Mouse (Mus musculus) forebrain, embryonic 13.5 days (tissue): ENCODE data around the gene Ube2o. TPM values are rescaled to one million over a fixed set of nuclear protein-coding genes. Genes with fewer than 3 reads are reported as not detected.
A peak's percentile ranks its signal among the peaks of the same experiment; 100 is the strongest.

Experiments
- ATAC-seq: fragments of 200-750 bp; cut with Nextera tagmentation; 2 replicates; pipeline ENCODE4 v1.8.0; 2017
- H3K27ac ChIP-seq: fragments of 300-500 bp; sonication (generic); 2 replicates; pipeline ENCODE4 v1.5.1; 2015; ENCODE audit warnings: inconsistent platforms, mild to moderate bottlenecking, moderate library complexity
- H3K27me3 ChIP-seq: fragments of 300-500 bp; sonication (generic); 2 replicates; pipeline ENCODE4 v1.6.1; 2015; ENCODE audit warnings: mild to moderate bottlenecking, inconsistent platforms
- H3K36me3 ChIP-seq: fragments of 300-500 bp; sonication (generic); 2 replicates; pipeline ENCODE4 v1.6.1; 2015; ENCODE audit warnings: mild to moderate bottlenecking, inconsistent platforms; ENCODE audit not compliant: poor library complexity, severe bottlenecking
- H3K4me1 ChIP-seq: fragments of 300-500 bp; sonication (generic); 2 replicates; pipeline ENCODE4 v1.6.1; 2015; ENCODE audit warnings: inconsistent platforms
- H3K4me2 ChIP-seq: fragments of 300-500 bp; sonication (generic); 2 replicates; pipeline ENCODE4 v1.6.1; 2015; ENCODE audit warnings: inconsistent platforms, mild to moderate bottlenecking, moderate library complexity
- H3K4me3 ChIP-seq: fragments of 300-500 bp; sonication (generic); 2 replicates; pipeline ENCODE4 v1.5.1; 2015; ENCODE audit warnings: mild to moderate bottlenecking, inconsistent platforms
- H3K9ac ChIP-seq: fragments of 300-500 bp; sonication (generic); 2 replicates; pipeline ENCODE4 v1.6.1; 2015; ENCODE audit warnings: mild to moderate bottlenecking, inconsistent platforms
- H3K9me3 ChIP-seq: fragments of 300-500 bp; sonication (generic); replicated peaks from 2 replicates; pipeline ENCODE4 v1.6.1; 2016; ENCODE audit warnings: inconsistent platforms
- WGBS: fragments of 180-500 bp; shearing (Covaris S2); methylation state at CpG from one replicate; pipeline ENCODE4 v1.1.7; 2015; 5-methylcytosine and 5-hydroxymethylcytosine counted together
- polyA plus RNA-seq: library from polyadenylated mRNA; unstranded; fragments of >200 nt; fragmentation: Nextera tagmentation; extraction: Ambion mirVana; gene quantifications from 2 replicates; pipeline ENCODE4 v1.2.1, GENCODE M21; 2015

Gene Ube2o
- polyA plus RNA-seq, 1 experiment from 2014 or later: 11.9 TPM

GRCm38 (mm10) chr11:116513531-116514038 is 67.7 kb downstream of the Ube2o start:
- 86% methylated on average over 4 of the region's 4 CpGs for WGBS
- Histone ChIP-seq H3K4me1 (0 out of 2 replicates have a peak, but pooled peaks cover 8% of the 10 kb centered on the region), H3K4me3 (no peak overlapping the region), H3K36me3 (no peaks in the 10 kb centered on the region), H3K27me3 (peaks cover 9% of the 10 kb centered on the region; the same call in 1 of the 2 replicates), H3K9me3 (no peaks in the 10 kb centered on the region; the same call in 1 of the 2 replicates), H3K4me2 (no peak overlapping the region), H3K9ac (no peak overlapping the region), H3K27ac (no peak overlapping the region)
- no peak for ATAC-seq

GRCm38 (mm10) chr11:116512987-116513386 is 68.3 kb downstream of the Ube2o start:
- no peaks in the 10 kb centered on the region for H3K36me3 ChIP-seq
- no peak for ATAC-seq
- H3K4me2 ChIP-seq: no peak overlapping the region
- no peak overlapping the region for H3K27ac ChIP-seq
- H3K9ac ChIP-seq: no peak overlapping the region
- no peak overlapping the region for H3K4me3 ChIP-seq
- no peaks in the 10 kb centered on the region; the same call in 1 of the 2 replicates for H3K9me3 ChIP-seq
- 81% methylated on average over 6 of the region's 6 CpGs for WGBS
- H3K4me1 ChIP-seq: 0 out of 2 replicates have a peak, but pooled peaks cover 8% of the 10 kb centered on the region
- H3K27me3 ChIP-seq: peaks cover 9% of the 10 kb centered on the region; the same call in 1 of the 2 replicates

- 95% methylated on average over 7 of the region's 7 CpGs for WGBS
- H3K27ac ChIP-seq: no peak overlapping the region
- H3K27me3 ChIP-seq: peaks cover 9% of the 10 kb centered on the region; the same call in 1 of the 2 replicates
- no peak overlapping the region for H3K4me3 ChIP-seq
- no peak overlapping the region for H3K9ac ChIP-seq
- H3K36me3 ChIP-seq: no peaks in the 10 kb centered on the region
- H3K4me1 ChIP-seq: 0 out of 2 replicates have a peak, but pooled peaks cover 8% of the 10 kb centered on the region
- H3K4me2 ChIP-seq: no peak overlapping the region
- no peak for ATAC-seq
- H3K9me3 ChIP-seq: no peaks in the 10 kb centered on the region; the same call in 1 of the 2 replicates
These were observed 69.1 kb downstream of the Ube2o start for GRCm38 (mm10) chr11:116512154-116512553.

GRCm38 (mm10) chr11:116511301-116511868 is 69.9 kb downstream of the Ube2o start:
- Histone ChIP-seq H3K27ac (no peak overlapping the region; the same call in 1 of the 2 replicates), H3K27me3 (peaks cover 9% of the 10 kb centered on the region; the same call in 1 of the 2 replicates), H3K9me3 (no peaks in the 10 kb centered on the region; the same call in 1 of the 2 replicates), H3K9ac (no peak overlapping the region), H3K36me3 (no peaks in the 10 kb centered on the region), H3K4me3 (no peak overlapping the region), H3K4me1 (0 out of 2 replicates have a peak, but pooled peaks cover 8% of the 10 kb centered on the region), H3K4me2 (no peak overlapping the region)
- ATAC-seq: no peak
- WGBS: 75% methylated on average over 7 of the region's 7 CpGs

- no peak overlapping the region for H3K4me2 ChIP-seq
- no peaks in the 10 kb centered on the region; the same call in 1 of the 2 replicates for H3K9me3 ChIP-seq
- H3K27me3 ChIP-seq: no peaks in the 10 kb centered on the region
- no peak overlapping the region for H3K27ac ChIP-seq
- no peaks in the 10 kb centered on the region for H3K36me3 ChIP-seq
- no peak overlapping the region for H3K9ac ChIP-seq
- no peak overlapping the region for H3K4me3 ChIP-seq
- H3K4me1 ChIP-seq: no peaks in the 10 kb centered on the region
- 74% methylated on average over 2 of the region's 2 CpGs for WGBS
- ATAC-seq: no peak
These were observed 72.6 kb downstream of the Ube2o start for GRCm38 (mm10) chr11:116508689-116509088.

- ATAC-seq: no peak
- H3K4me2 ChIP-seq: no peak overlapping the region
- WGBS: 85% methylated on average over 17 of the region's 17 CpGs
- no peak overlapping the region for H3K9ac ChIP-seq
- no peaks in the 10 kb centered on the region for H3K27me3 ChIP-seq
- H3K36me3 ChIP-seq: no peaks in the 10 kb centered on the region
- no peak overlapping the region for H3K4me3 ChIP-seq
- H3K9me3 ChIP-seq: no peaks in the 10 kb centered on the region; the same call in 1 of the 2 replicates
- no peaks in the 10 kb centered on the region for H3K4me1 ChIP-seq
- H3K27ac ChIP-seq: no peak overlapping the region
These were observed 74.9 kb downstream of the Ube2o start for GRCm38 (mm10) chr11:116506151-116506875.

GRCm38 (mm10) chr11:116505573-116505972 is 75.7 kb downstream of the Ube2o start:
- H3K4me1 ChIP-seq: no peaks in the 10 kb centered on the region
- no peaks in the 10 kb centered on the region for H3K27me3 ChIP-seq
- no peak overlapping the region for H3K9ac ChIP-seq
- H3K9me3 ChIP-seq: no peaks in the 10 kb centered on the region
- H3K4me3 ChIP-seq: no peak overlapping the region
- no peak overlapping the region for H3K4me2 ChIP-seq
- ATAC-seq: no peak
- 71% methylated on average over 5 of the region's 5 CpGs for WGBS
- no peaks in the 10 kb centered on the region for H3K36me3 ChIP-seq
- no peak overlapping the region for H3K27ac ChIP-seq

GRCm38 (mm10) chr11:116504516-116504915 is 76.7 kb downstream of the Ube2o start:
- Histone ChIP-seq H3K4me1 (no peaks in the 10 kb centered on the region), H3K9me3 (no peaks in the 10 kb centered on the region), H3K27ac (no peak overlapping the region), H3K27me3 (no peaks in the 10 kb centered on the region), H3K4me2 (no peak overlapping the region), H3K36me3 (no peaks in the 10 kb centered on the region), H3K4me3 (no peak overlapping the region), H3K9ac (no peak overlapping the region)
- WGBS: 88% methylated on average over 17 of the region's 17 CpGs
- ATAC-seq: no peak

GRCm38 (mm10) chr11:116501005-116501746 is 80.1 kb downstream of the Ube2o start:
- H3K4me1 ChIP-seq: 0 out of 2 replicates have a peak, but pooled peaks cover 3% of the 10 kb centered on the region
- no peaks in the 10 kb centered on the region for H3K27me3 ChIP-seq
- 23% methylated on average over 7 of the region's 7 CpGs for WGBS
- no peak overlapping the region for H3K4me2 ChIP-seq
- H3K9me3 ChIP-seq: no peaks in the 10 kb centered on the region
- ATAC-seq: peak; percentile 55
- no peak overlapping the region for H3K4me3 ChIP-seq
- no peak overlapping the region for H3K9ac ChIP-seq
- peak overlapping the region; percentile 55 for H3K27ac ChIP-seq
- H3K36me3 ChIP-seq: no peaks in the 10 kb centered on the region

- Histone ChIP-seq H3K36me3 (no peaks in the 10 kb centered on the region), H3K9me3 (no peaks in the 10 kb centered on the region), H3K4me3 (no peak overlapping the region), H3K27ac (no peak overlapping the region), H3K27me3 (no peaks in the 10 kb centered on the region), H3K9ac (no peak overlapping the region), H3K4me1 (peaks cover 12% of the 10 kb centered on the region; the same call in 1 of the 2 replicates), H3K4me2 (peak overlapping the region; percentile 46; the same call in 1 of the 2 replicates)
- WGBS: 49% methylated on average over 6 of the region's 6 CpGs
- no peak for ATAC-seq
These were observed 82.2 kb downstream of the Ube2o start for GRCm38 (mm10) chr11:116499018-116499417.

GRCm38 (mm10) chr11:116498596-116498995 is 82.7 kb downstream of the Ube2o start:
- 35% methylated on average over 33 of the region's 34 CpGs for WGBS
- Histone ChIP-seq H3K4me2 (peak overlapping the region; percentile 46), H3K36me3 (no peaks in the 10 kb centered on the region), H3K4me3 (peak overlapping the region; percentile 16), H3K9me3 (no peaks in the 10 kb centered on the region), H3K27ac (no peak overlapping the region), H3K9ac (no peak overlapping the region), H3K4me1 (peaks cover 12% of the 10 kb centered on the region; the same call in 1 of the 2 replicates), H3K27me3 (no peaks in the 10 kb centered on the region)
- no peak for ATAC-seq
